Mouse (Mus musculus) brain, embryonic 14.5 days (tissue): ENCODE results near the gene Galnt14.

ENCODE experiments used
- CTCF ChIP-seq: fragments of 200-500 bp; IDR thresholded peaks from 2 replicates; pipeline ENCODE4 v1.5.1; 2012; ENCODE audit warnings: inconsistent platforms, mild to moderate bottlenecking, moderate library complexity, borderline replicate concordance; ENCODE audit not compliant: insufficient read depth, insufficient read length; ENCODE audit errors: extremely low read depth
- POLR2A ChIP-seq: fragments of 200-500 bp; IDR thresholded peaks from 2 replicates; pipeline ENCODE4 v1.6.1; 2012; ENCODE audit warnings: mild to moderate bottlenecking, inconsistent platforms, borderline replicate concordance; ENCODE audit not compliant: poor library complexity, insufficient read depth, insufficient read length, severe bottlenecking; ENCODE audit errors: extremely low read depth

DNA sequence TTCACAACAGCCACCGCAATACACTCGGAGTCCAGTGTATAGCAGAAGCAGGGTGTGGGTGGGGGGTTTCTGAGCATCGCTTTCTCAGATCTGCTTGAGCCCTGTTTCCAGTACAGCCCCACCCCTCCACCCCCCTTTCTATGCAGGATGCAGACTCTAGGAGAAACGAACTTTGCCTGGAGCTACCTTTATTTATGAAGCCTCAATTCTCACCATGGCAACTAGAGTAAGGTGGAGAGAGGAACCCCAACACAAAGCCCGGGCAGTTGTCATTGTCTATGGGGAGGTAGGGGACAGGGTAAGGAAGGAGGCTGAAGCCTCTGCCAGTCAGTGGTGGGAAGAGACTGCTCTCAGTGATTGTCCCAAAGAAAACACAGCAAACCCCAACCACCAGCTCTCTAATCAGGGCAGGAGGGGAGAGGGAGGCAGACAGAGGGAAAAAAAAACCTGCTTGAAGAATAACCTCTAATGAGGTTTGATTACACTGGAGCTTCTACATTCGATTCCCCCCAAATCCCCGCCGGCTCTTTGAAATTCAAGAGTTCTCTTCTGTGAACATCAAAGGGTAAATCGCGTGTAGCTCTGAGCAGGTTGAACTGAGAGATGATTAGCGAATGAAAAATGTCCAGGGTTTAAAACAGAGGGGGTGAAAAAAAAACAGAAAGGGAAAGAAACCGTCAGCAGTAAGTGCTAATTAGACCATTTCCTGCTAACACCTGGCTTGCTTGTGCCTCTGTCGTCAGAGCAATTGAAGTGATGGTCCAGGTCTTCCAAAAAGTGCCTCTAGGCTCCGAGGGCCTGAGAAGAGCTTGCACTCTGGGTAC lies 169.6 kb downstream of the Galnt14 start:
- TF ChIP-seq POLR2A (no peak), CTCF (no peak)
